9 mouse cellular contexts compared by ENCODE assay signal in the genomic region with DNA sequence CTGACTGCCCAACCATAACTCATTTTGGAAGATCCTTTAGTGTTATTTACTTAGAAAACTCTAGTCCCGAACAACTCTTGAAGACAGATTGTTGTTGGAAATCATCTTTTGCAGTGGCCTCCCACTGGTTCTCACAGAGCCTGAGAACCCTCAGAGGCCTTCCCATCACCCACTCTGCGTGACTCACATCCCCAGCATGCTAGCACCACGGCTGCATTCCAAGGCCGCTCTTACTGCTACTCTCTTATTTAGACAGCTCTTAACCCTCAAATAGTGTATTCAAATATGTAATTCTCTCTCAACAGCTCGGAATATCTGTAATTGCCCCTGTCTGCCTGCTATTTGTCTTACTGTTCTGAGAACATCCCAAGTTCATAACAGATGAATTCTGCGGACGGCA. TPM values are rescaled to one million over a fixed set of nuclear protein-coding genes. Genes with fewer than 3 reads are reported as not detected.
DNase-seq lines count a peak whose midpoint lies in the region; ATAC-seq and TF ChIP-seq lines count a peak whose summit lies in the region.
"Had no signal": no experiment of that assay in that cellular context is flagged by ENCODE, and none has a peak within 500 bp of the region (broad histone marks: within the 10 kb centered on the region; RNA-seq: fewer than 3 reads in every experiment).

No protein-coding gene starts in this region.

- ATAC-seq in liver, embryonic 12.5 days = no peak

- no peak overlapping the region for H3K4me2 ChIP-seq in liver, embryonic 12.5 days

- H3K27ac ChIP-seq in liver, adult 2 months (replicated peaks; ENCODE audit: insufficient read depth, low read depth, low read length) = peak overlapping the region; percentile 89
- no peak overlapping the region for H3K27ac ChIP-seq in liver, embryonic 12.5 days

- WGBS in liver, adult 2 months = 48% methylated on average over 7 of the region's 7 CpGs
- 67% methylated on average over 7 of the region's 7 CpGs for WGBS in liver, embryonic 12.5 days (ENCODE audit: insufficient replicate concordance)

- no peaks in the 10 kb centered on the region for H3K27me3 ChIP-seq in liver, adult 2 months (ENCODE audit: control insufficient read depth, insufficient read depth, low read length)
- H3K27me3 ChIP-seq in liver, embryonic 12.5 days (replicated peaks) = no peaks in the 10 kb centered on the region

- H3K79me2 ChIP-seq in liver, adult 2 months (ENCODE audit: control insufficient read depth, insufficient read depth, low read length) = peaks cover 7% of the 10 kb centered on the region; the same call in 1 of the 2 replicates

- no peaks in the 10 kb centered on the region for H3K36me3 ChIP-seq in liver, adult 2 months (ENCODE audit: control insufficient read depth, insufficient read depth, low read length)
- no peaks in the 10 kb centered on the region for H3K36me3 ChIP-seq in liver, embryonic 12.5 days

- H3K4me1 ChIP-seq in liver, adult 2 months (ENCODE audit: control insufficient read depth, insufficient read depth, low read length) = peaks cover 9% of the 10 kb centered on the region
- peaks cover 21% of the 10 kb centered on the region for H3K4me1 ChIP-seq in liver, embryonic 12.5 days

- H3K4me3 ChIP-seq in liver, adult 2 months (ENCODE audit: insufficient read depth, low read depth, low read length) = no peak overlapping the region
- no peak overlapping the region for H3K4me3 ChIP-seq in liver, embryonic 12.5 days

- TF ChIP-seq CTCF in liver, adult 2 months (IDR thresholded peaks at IDR 0.05; ENCODE audit: low read depth, low read length) = no peak

- H3K9ac ChIP-seq in liver, adult 2 months (ENCODE audit: low read depth, low read length) = no peak overlapping the region
- no peak overlapping the region for H3K9ac ChIP-seq in liver, embryonic 12.5 days

- no peaks in the 10 kb centered on the region for H3K9me3 ChIP-seq in liver, embryonic 12.5 days (replicated peaks)

- TF ChIP-seq POLR2A in liver, adult 2 months (IDR thresholded peaks at IDR 0.05; ENCODE audit: extremely low read depth, insufficient read depth, low read length) = no peak

- peak; percentile 51 for DNase-seq in liver, adult 2 months (ENCODE audit: extremely low read depth, low read depth, low spot score)
- DNase-seq in brain, adult 2 months (ENCODE audit: low read depth, low spot score) = peak; percentile 83
- DNase-seq in layer of hippocampus, postnatal 36 days = peak; percentile 27 to 34
- DNase-seq in right cerebral cortex, adult 2 months (ENCODE audit: low spot score in 2 of 2) = peak; percentile 75 to 76
- no peak for DNase-seq in cerebellum, adult 11-12 months
- no peak for DNase-seq in natural killer cell, adult 2 months (ENCODE audit: low spot score in 2 of 2)
- DNase-seq in gastrocnemius, adult 18-20 months (ENCODE audit: low spot score) = no peak

RNA-seq across cellular contexts. Expression of gene Fam160a1, which starts 2.9 kb away (rescaled TPM):
- 1.8 and 3.0 TPM in 2 replicates for total RNA-seq in liver, adult 2 months (2014; rRNA removed)
- 3.4 and 4.7 TPM in 2 replicates for polyA plus RNA-seq in liver, adult 2 months (2012; rRNA removed)
- 0.44 and 0.47 TPM in 2 replicates for polyA plus RNA-seq in liver, embryonic 12.5 days (2016; fragmentation: Nextera tagmentation; extraction: Ambion mirVana)
- 10 to 100 TPM; 11.1 to 15.5 TPM for total RNA-seq in layer of hippocampus, postnatal 36 days (2021)
- total RNA-seq in gastrocnemius, adult 18-20 months (2021) = 10 to 100 TPM; 50.7 to 54.3 TPM
- total RNA-seq: megakaryocyte progenitor cell, adult 5-6 weeks had no signal

Comparison
In these comparisons a context has a peak if more than half of its experiments do, and no peak if none do; other contexts are left out.
1. DNase-seq: peak in liver, adult 2 months (single experiment), brain, adult 2 months (single experiment), layer of hippocampus, postnatal 36 days (2 of 2) and right cerebral cortex, adult 2 months (2 of 2); none in cerebellum, adult 11-12 months (single experiment), natural killer cell, adult 2 months (0 of 2) and gastrocnemius, adult 18-20 months (single experiment).